Mouse (Mus musculus): Measurements from ENCODE around the gene Brwd1. TPM values are rescaled to one million over a fixed set of nuclear protein-coding genes. Genes with fewer than 3 reads are reported as not detected.
A peak's percentile ranks its signal among the peaks of the same experiment; 100 is the strongest.

Gene Brwd1
- total and polyA plus RNA-seq, 2 experiments from 2014 or later, result 151 to 173 TPM

DNA sequence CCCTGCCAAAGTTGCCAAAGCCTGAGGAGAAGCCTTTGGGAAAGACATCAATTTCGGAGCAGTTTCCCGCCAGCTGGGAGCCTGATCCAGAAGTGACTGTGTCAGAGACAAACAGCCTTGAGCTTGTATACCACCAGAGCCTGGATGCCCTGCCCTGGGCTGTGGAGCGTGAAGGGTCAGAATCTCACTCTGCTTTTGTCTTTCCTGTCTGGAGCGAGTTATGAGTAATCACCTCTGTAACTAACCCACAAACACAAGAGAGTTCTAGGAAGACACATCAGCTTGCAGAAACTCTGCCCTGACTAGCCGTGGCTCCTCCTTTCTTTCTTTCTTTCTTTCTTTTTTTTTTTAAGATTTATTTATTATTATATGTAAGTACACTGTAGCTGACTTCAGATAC is 13.6 kb upstream of the Brwd1 start:
- H3K27me3 ChIP-seq (ENCODE audit: insufficient read depth, low read length), result no peaks in the 10 kb centered on the region
- 87% methylated on average over 5 of the region's 5 CpGs for WGBS
- no peaks in the 10 kb centered on the region for H3K36me3 ChIP-seq (ENCODE audit: insufficient read depth, low read length)
- no peak overlapping the region for H3K4me3 ChIP-seq (ENCODE audit: low read depth, low read length)
- no peaks in the 10 kb centered on the region for H3K4me1 ChIP-seq (ENCODE audit: insufficient read depth, low read length)
- ATAC-seq (ENCODE audit: low FRiP score) (no peak), DNase-seq (ENCODE audit: low spot score) (no peak)
- H3K9ac ChIP-seq (replicated peaks; ENCODE audit: low read length, poor library complexity, severe bottlenecking), result no peak overlapping the region
- no peak overlapping the region for H3K27ac ChIP-seq (ENCODE audit: low read depth, low read length)
- TF ChIP-seq CTCF (IDR thresholded peaks at IDR 0.05), result no peak
- H3K4me2 ChIP-seq (ENCODE audit: low read depth, low read length, poor library complexity, severe bottlenecking), result no peak overlapping the region
- H3K9me3 ChIP-seq (ENCODE audit: low read length), result no peaks in the 10 kb centered on the region

DNA sequence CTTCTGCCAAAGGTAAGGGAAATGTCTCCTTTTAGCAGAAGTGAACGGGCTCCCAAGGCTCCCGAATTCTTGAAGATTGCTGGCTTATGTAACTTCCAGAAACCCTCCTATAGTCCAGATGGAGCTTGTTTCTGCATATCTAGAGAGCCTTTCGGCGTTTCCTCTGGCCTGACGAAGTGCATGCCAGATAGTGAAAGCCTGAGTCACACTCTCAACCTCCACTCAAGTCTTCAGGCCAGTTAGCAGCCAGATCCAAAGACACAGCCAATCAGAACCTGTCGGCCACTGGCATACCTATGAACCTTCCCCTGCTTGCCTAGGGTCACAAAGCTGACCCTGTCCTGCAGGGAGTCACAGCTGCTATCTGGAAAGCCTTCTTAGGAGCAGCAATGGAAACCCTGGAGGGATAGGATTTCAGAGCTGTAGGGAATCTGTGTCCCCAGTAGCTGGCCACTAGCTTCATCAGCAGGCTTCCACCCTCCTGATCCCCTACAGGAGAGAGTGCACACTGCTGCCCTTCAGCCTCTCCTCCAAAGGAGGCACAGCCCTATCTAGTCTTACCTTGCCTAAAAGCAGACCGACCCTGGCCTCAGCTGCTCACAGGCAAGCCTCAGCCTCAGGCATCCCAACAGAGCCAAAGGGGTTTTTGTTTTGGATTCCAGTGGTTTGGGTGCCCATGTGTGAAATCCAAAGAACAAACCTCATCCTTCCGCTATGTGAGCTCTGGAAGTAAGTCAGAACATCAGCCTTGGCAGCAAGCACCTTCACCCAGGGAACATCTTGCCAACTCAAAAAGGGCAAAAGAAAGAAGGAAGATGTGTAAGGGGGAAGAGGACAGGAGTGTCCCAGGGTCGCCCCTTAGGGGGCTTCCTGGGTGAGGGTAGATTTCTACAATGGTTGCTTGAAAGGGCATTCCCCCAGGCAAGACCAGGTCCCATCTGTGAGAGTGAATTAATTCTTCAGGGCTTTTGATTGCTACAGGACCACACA is 9.5 kb upstream of the Brwd1 start:
- Histone ChIP-seq H3K4me2 (ENCODE audit: low read depth, low read length, poor library complexity, severe bottlenecking) (no peak overlapping the region), H3K9me3 (ENCODE audit: low read length) (no peaks in the 10 kb centered on the region), H3K9ac (replicated peaks; ENCODE audit: low read length, poor library complexity, severe bottlenecking) (no peak overlapping the region), H3K27me3 (ENCODE audit: insufficient read depth, low read length) (no peaks in the 10 kb centered on the region), H3K27ac (ENCODE audit: low read depth, low read length) (no peak overlapping the region), H3K4me3 (ENCODE audit: low read depth, low read length) (no peak overlapping the region), H3K36me3 (ENCODE audit: insufficient read depth, low read length) (no peaks in the 10 kb centered on the region), H3K4me1 (ENCODE audit: insufficient read depth, low read length) (no peaks in the 10 kb centered on the region)
- 58% methylated on average over 9 of the region's 9 CpGs for WGBS
- DNase-seq (ENCODE audit: low spot score) (no peak), ATAC-seq (ENCODE audit: low FRiP score) (no peak)
- TF ChIP-seq CTCF (IDR thresholded peaks at IDR 0.05), result no peak

DNA sequence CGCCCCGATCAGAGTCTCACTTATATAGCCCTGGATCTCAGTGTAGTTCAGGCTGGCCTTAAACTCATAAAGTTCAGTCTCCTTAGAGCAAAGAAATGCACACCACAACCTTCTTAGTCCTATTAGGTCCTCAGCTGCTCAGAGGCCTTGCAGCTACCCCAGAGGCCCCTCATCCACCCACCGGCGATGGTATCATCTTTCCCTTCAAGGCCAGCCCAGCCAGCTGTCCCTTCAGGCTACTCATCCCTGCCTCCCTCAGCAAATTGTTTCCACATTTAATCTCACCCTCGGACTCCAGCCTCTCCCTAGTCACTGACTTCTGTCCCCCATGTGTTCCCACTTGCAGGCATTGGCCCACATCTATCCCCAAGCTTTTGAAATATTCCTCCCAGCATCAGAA is 5.8 kb upstream of the Brwd1 start:
- Histone ChIP-seq H3K9ac (replicated peaks; ENCODE audit: low read length, poor library complexity, severe bottlenecking) (no peak overlapping the region), H3K27ac (ENCODE audit: low read depth, low read length) (no peak overlapping the region), H3K4me3 (ENCODE audit: low read depth, low read length) (no peak overlapping the region), H3K9me3 (ENCODE audit: low read length) (no peaks in the 10 kb centered on the region), H3K27me3 (ENCODE audit: insufficient read depth, low read length) (no peaks in the 10 kb centered on the region), H3K36me3 (ENCODE audit: insufficient read depth, low read length) (no peaks in the 10 kb centered on the region), H3K4me1 (ENCODE audit: insufficient read depth, low read length) (peaks cover 6% of the 10 kb centered on the region; the same call in 1 of the 2 replicates), H3K4me2 (ENCODE audit: low read depth, low read length, poor library complexity, severe bottlenecking) (no peak overlapping the region)
- 75% methylated on average over 5 of the region's 5 CpGs for WGBS
- no peak for ATAC-seq (ENCODE audit: low FRiP score)
- DNase-seq (ENCODE audit: low spot score), result no peak
- TF ChIP-seq CTCF (IDR thresholded peaks at IDR 0.05), result no peak

DNA sequence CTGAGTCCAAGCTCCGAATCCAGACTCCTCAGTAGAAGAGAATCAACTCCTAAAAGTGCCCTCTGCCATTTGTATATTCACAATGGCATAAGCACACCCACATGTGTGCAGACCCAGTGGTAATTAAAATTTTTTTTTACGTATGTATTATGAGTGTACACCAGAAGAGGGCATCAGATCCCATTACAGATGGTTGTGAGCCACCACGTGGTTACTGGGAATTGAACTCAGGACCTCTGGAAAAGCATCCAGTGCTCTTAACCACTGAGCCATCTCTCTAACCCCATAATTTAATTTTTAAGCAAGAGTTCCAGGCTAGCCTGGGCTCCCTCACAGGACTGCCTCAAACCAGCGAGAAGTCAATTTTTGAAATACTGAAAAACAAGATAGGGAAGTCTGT is 5.1 kb upstream of the Brwd1 start:
- DNase-seq (ENCODE audit: low spot score), result no peak
- Histone ChIP-seq H3K36me3 (ENCODE audit: insufficient read depth, low read length) (no peaks in the 10 kb centered on the region), H3K9me3 (ENCODE audit: low read length) (no peaks in the 10 kb centered on the region), H3K9ac (replicated peaks; ENCODE audit: low read length, poor library complexity, severe bottlenecking) (no peak overlapping the region), H3K27ac (ENCODE audit: low read depth, low read length) (no peak overlapping the region), H3K4me3 (ENCODE audit: low read depth, low read length) (no peak overlapping the region), H3K4me1 (ENCODE audit: insufficient read depth, low read length) (peaks cover 6% of the 10 kb centered on the region; the same call in 1 of the 2 replicates), H3K4me2 (ENCODE audit: low read depth, low read length, poor library complexity, severe bottlenecking) (no peak overlapping the region), H3K27me3 (ENCODE audit: insufficient read depth, low read length) (no peaks in the 10 kb centered on the region)
- 81% methylated on average over 4 of the region's 4 CpGs for WGBS
- ATAC-seq (ENCODE audit: low FRiP score), result no peak
- TF ChIP-seq CTCF (IDR thresholded peaks at IDR 0.05), result peak; percentile 22; the same call in 1 of the 2 replicates

DNA sequence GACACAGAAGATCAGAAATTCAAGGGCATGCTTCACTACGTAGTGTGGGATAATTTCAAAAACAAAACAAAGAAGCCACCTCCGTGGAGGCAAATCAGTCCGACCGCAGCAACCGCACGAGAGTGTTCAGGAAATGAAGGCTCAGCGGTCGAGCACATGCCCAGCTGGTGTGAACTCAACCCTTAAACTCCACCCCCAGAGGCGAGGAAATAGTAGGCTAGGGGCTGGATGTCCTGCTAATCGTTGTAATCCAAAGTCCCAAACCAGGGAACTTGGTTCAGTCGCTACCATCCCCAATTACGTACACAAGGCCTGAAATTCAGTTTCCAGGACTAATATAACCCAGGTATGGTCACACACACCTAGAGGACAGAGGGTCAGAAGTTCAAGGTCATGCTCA is 4.7 kb upstream of the Brwd1 start:
- no peak for TF ChIP-seq CTCF (IDR thresholded peaks at IDR 0.05)
- Histone ChIP-seq H3K4me3 (ENCODE audit: low read depth, low read length) (no peak overlapping the region), H3K4me1 (ENCODE audit: insufficient read depth, low read length) (peaks cover 6% of the 10 kb centered on the region; the same call in 1 of the 2 replicates), H3K27ac (ENCODE audit: low read depth, low read length) (no peak overlapping the region), H3K9me3 (ENCODE audit: low read length) (no peaks in the 10 kb centered on the region), H3K9ac (replicated peaks; ENCODE audit: low read length, poor library complexity, severe bottlenecking) (no peak overlapping the region), H3K27me3 (ENCODE audit: insufficient read depth, low read length) (no peaks in the 10 kb centered on the region), H3K36me3 (ENCODE audit: insufficient read depth, low read length) (no peaks in the 10 kb centered on the region), H3K4me2 (ENCODE audit: low read depth, low read length, poor library complexity, severe bottlenecking) (no peak overlapping the region)
- ATAC-seq (ENCODE audit: low FRiP score), result no peak
- no peak for DNase-seq (ENCODE audit: low spot score)
- WGBS, result 78% methylated on average over 12 of the region's 12 CpGs

DNA sequence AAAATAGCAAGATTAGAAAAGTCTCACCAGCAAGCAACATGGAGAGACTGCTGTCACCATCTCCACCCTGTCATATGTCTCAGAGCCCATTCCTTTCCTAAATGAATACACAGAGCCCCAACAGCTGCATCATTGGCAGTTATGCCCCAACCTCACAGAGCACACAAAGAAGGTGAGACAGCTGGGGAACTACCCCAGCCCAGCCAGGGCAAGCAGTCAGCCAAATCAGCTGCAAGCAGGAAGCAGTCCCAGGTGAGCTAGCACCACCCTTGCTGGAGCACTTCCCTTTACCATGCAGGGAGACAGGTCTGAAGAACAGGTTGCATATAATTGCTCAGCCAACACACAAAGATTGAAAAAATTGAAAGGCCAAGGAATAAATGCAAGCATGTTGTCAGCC is 3.3 kb upstream of the Brwd1 start:
- no peaks in the 10 kb centered on the region; the same call in 1 of the 2 replicates for H3K36me3 ChIP-seq (ENCODE audit: insufficient read depth, low read length)
- H3K4me3 ChIP-seq (ENCODE audit: low read depth, low read length), result no peak overlapping the region
- no peak overlapping the region for H3K27ac ChIP-seq (ENCODE audit: low read depth, low read length)
- H3K4me2 ChIP-seq (ENCODE audit: low read depth, low read length, poor library complexity, severe bottlenecking), result no peak overlapping the region
- DNase-seq (ENCODE audit: low spot score), result no peak
- H3K9ac ChIP-seq (replicated peaks; ENCODE audit: low read length, poor library complexity, severe bottlenecking), result no peak overlapping the region
- no peaks in the 10 kb centered on the region for H3K27me3 ChIP-seq (ENCODE audit: insufficient read depth, low read length)
- ATAC-seq (ENCODE audit: low FRiP score), result no peak
- H3K4me1 ChIP-seq (ENCODE audit: insufficient read depth, low read length), result peaks cover 6% of the 10 kb centered on the region; the same call in 1 of the 2 replicates
- no peak for TF ChIP-seq CTCF (IDR thresholded peaks at IDR 0.05)
- no peaks in the 10 kb centered on the region for H3K9me3 ChIP-seq (ENCODE audit: low read length)
